Mouse (Mus musculus): ENCODE measurements around the gene Ssty2. TPM values are rescaled to one million over a fixed set of nuclear protein-coding genes. Genes with fewer than 3 reads are reported as not detected.

Gene Ssty2
- total RNA-seq (2023): not detected

DNA sequence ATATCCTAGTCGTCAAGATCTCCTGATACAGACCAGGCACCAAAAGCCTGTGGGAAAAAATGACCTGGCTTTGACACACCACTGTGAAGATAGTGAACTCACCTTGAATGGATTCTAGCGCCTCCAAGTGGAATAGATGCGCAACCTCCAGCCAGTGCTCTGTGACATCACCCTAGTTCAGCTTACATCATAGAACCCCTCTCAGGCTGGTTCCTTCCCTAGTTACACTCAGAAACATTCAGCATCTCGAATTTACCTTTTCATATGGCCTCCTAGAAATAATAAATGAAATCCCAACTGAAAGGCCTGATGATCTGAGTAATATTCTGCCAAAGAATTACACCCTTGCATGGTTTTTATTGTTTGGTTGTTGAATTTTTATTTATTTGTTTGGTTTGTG lies at the start of gene Ssty2:
Gene Ssty2, minus strand, starts transcription at position 101 of the 400 bp plus-strand sequence.

Measured in CD8-positive naive resting alpha-beta T cell, adult 57 days (primary cell).